Mouse (Mus musculus) neural tube, embryonic 14.5 days (tissue): Measurements from ENCODE around the gene Ssrp1. TPM values are rescaled to one million over a fixed set of nuclear protein-coding genes. Genes with fewer than 3 reads are reported as not detected.

Experiments
- ATAC-seq: fragments of 200-750 bp; cut with Nextera tagmentation; 2 replicates; pipeline ENCODE4 v1.8.0; 2017; ENCODE audit warnings: low read depth, mild to moderate bottlenecking, moderate TSS enrichment, moderate library complexity
- H3K27ac ChIP-seq: fragments of 300-500 bp; sonication (generic); 2 replicates; pipeline ENCODE4 v1.5.1; 2014; ENCODE audit warnings: low read depth, mild to moderate bottlenecking, control low read depth, low read length, moderate library complexity, mixed read lengths
- H3K27me3 ChIP-seq: fragments of 300-500 bp; sonication (generic); 2 replicates; pipeline ENCODE4 v1.6.1; 2014; ENCODE audit warnings: low read length; ENCODE audit not compliant: control insufficient read depth, insufficient read depth
- H3K36me3 ChIP-seq: fragments of 300-500 bp; sonication (generic); 2 replicates; pipeline ENCODE4 v1.6.1; 2014; ENCODE audit warnings: low read length, mixed read lengths; ENCODE audit not compliant: control insufficient read depth, insufficient read depth
- H3K4me1 ChIP-seq: fragments of 300-500 bp; sonication (generic); 2 replicates; pipeline ENCODE4 v1.6.1; 2014; ENCODE audit warnings: low read length; ENCODE audit not compliant: control insufficient read depth, insufficient read depth
- H3K4me2 ChIP-seq: fragments of 300-500 bp; sonication (generic); 2 replicates; pipeline ENCODE4 v1.6.1; 2014; ENCODE audit warnings: mild to moderate bottlenecking, low read depth, low read length, control low read depth
- H3K4me3 ChIP-seq: fragments of 300-500 bp; sonication (generic); 2 replicates; pipeline ENCODE4 v1.5.1; 2014; ENCODE audit warnings: low read depth, low read length, control low read depth, mixed read lengths
- H3K9ac ChIP-seq: fragments of 300-500 bp; sonication (generic); replicated peaks from 2 replicates; pipeline ENCODE4 v1.6.1; 2014; ENCODE audit warnings: low read depth, mild to moderate bottlenecking, control low read depth, low read length, mixed read lengths
- H3K9me3 ChIP-seq: fragments of 300-500 bp; sonication (generic); 2 replicates; pipeline ENCODE4 v1.6.1; 2016; ENCODE audit warnings: low read length; ENCODE audit not compliant: control insufficient read depth
- WGBS: fragments of 180-500 bp; shearing (Covaris S2); extraction: QIAGEN DNeasy Blood & Tissue Kit; methylation state at CpG from one replicate; pipeline ENCODE4 v1.1.7; 2014; 5-methylcytosine and 5-hydroxymethylcytosine counted together
- polyA plus RNA-seq: library from polyadenylated mRNA; unstranded; fragments of >200 nt; fragmentation: Nextera tagmentation; extraction: Ambion mirVana; gene quantifications from 2 replicates; pipeline ENCODE4 v1.2.1, GENCODE M21; 2014

Ssrp1 gene
- polyA plus RNA-seq, 1 experiment from 2014 or later = 152 TPM

DNA sequence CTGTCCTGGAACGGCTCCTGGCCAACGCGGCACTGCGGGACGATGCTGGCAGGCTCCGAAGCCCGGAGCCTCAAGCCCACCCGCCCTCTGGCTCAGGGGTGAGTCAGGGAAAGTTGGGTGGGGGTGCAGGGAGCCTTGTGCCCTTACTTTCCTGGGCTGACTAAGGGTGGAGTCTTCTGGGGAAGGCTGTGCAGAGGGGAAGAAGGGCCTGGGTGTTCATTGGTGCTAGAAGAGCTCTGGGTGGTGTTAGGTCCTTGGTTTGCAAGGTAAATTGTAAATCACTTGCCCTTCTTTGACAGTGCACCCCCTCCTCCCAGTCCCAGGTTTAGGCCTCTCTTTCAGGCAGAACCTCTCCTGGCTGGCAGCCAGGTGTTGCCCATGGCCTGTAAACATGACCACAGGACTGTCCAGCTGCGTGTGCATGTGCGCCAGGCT is 24.1 kb downstream of the Ssrp1 start:
- H3K4me3 ChIP-seq = no peak overlapping the region

DNA sequence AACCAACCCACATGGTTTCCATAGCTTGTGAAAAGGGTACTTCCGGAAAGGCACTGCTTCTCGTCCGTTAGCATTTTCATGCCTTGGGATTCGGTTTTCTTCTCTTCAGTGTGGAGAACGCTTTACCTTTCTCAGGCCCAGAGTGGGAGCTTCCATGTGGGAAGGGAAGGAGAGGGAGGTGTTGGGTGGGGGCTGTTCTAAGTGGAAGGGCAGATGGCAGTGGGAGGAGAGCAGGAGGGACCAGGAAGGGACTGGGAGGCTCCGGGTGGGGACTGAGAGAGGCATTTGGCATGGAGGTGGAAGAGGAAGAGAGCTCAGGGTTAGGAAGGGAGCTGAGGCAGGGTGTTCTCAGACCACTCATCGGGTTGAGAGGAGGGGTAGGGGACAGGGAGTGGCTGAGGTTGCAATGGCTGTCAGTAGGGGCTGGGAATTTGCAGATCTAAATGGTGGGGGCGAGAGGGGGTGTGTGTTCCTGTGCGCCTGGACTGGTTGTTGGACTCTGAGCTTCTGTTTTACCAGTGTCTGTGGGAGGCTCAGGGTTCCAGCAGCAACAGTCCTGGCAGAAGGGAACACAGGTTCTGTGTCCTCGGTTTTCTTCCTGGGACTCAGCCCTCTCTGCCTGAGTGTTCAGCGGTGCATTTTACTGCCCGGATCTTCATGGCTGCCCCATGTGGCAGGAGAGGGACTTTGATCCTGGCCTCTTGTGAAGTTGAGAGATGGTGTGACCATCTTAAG is 28.3 kb downstream of the Ssrp1 start:
- Histone ChIP-seq H3K36me3 (peaks cover 26% of the 10 kb centered on the region), H3K27me3 (no peaks in the 10 kb centered on the region), H3K4me1 (peaks cover 5% of the 10 kb centered on the region), H3K9me3 (no peaks in the 10 kb centered on the region), H3K4me3 (no peak overlapping the region), H3K4me2 (no peak overlapping the region), H3K27ac (no peak overlapping the region), H3K9ac (no peak overlapping the region)
- 80% methylated on average over 12 of the region's 12 CpGs for WGBS
- no peak for ATAC-seq

More for the DNA sequence above, 24.1 kb downstream of the Ssrp1 start:
- WGBS = 32% methylated on average over 10 of the region's 10 CpGs
- no peak overlapping the region for H3K9ac ChIP-seq
- H3K9me3 ChIP-seq = no peaks in the 10 kb centered on the region
- 0 out of 2 replicates have a peak overlapping the region, but pooled peaks have one; percentile 14 for H3K4me2 ChIP-seq
- H3K27me3 ChIP-seq = no peaks in the 10 kb centered on the region
- peaks cover 41% of the 10 kb centered on the region for H3K36me3 ChIP-seq
- H3K4me1 ChIP-seq = peaks cover 5% of the 10 kb centered on the region
- H3K27ac ChIP-seq = no peak overlapping the region
- peak; percentile 36; the same call in 1 of the 2 replicates for ATAC-seq

DNA sequence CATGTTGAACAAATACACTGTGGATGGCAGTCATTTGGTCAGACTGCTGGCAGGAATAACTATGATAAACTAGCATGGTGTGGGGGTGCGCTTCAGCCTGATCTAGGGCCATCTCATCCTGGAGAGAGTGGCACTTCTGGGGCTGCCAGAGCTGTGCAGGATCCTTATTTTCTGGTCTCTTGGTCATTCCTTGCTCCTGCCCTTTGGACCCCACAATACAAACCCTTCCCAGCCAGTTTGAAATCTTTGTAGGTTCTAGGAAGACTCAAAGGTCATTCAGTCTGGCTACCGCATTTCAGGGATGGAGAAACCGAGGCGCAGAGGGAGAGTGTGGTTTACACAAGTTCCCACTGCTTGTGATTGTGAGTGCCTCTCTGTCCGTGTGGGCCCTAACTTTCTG is 29.9 kb downstream of the Ssrp1 start:
- Histone ChIP-seq H3K4me1 (no peaks in the 10 kb centered on the region), H3K4me3 (no peak overlapping the region), H3K36me3 (peaks cover 32% of the 10 kb centered on the region), H3K4me2 (no peak overlapping the region), H3K27ac (no peak overlapping the region), H3K9me3 (no peaks in the 10 kb centered on the region), H3K27me3 (no peaks in the 10 kb centered on the region), H3K9ac (no peak overlapping the region)
- ATAC-seq = no peak
- WGBS = 95% methylated on average over 5 of the region's 5 CpGs

DNA sequence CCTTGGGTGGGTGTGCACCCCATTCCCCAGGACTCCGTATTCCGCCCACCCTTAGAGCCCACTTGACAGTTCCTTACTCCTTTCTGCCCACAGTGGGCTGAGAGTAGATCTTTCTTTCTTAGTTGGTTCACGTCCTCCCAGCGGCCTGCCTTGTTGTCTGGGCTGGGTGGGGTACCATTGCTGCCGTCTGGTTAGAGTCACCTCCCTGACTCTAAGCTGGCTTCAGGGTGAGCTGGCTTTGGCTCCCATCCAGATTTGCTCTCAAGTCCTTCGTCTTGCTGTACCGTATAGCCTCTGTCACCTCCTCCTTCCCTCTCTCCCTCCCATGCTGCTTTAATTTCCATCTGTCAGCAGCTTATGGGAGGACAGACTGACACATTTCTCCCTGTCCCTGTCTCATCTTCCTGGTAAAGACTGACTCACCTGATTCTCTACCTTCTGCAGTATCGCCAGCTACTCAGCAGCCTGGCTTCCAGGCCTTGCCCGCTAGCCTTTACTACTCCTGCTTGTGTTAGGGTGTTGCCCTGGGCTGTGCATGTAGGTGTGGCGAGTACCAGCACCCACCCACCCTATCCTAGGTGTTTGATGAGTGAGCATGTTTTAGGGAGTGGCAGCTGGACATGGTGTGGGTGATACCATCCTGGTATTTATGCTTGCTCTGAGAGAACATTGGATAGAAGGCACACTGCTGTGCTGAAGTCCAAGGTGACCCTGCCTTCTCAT is 31.0 kb downstream of the Ssrp1 start:
- Histone ChIP-seq H3K27me3 (no peaks in the 10 kb centered on the region), H3K36me3 (peaks cover 28% of the 10 kb centered on the region), H3K9me3 (no peaks in the 10 kb centered on the region), H3K4me2 (no peak overlapping the region), H3K27ac (no peak overlapping the region), H3K4me1 (no peaks in the 10 kb centered on the region), H3K4me3 (no peak overlapping the region), H3K9ac (no peak overlapping the region)
- no peak for ATAC-seq
- 73% methylated on average over 10 of the region's 10 CpGs for WGBS

DNA sequence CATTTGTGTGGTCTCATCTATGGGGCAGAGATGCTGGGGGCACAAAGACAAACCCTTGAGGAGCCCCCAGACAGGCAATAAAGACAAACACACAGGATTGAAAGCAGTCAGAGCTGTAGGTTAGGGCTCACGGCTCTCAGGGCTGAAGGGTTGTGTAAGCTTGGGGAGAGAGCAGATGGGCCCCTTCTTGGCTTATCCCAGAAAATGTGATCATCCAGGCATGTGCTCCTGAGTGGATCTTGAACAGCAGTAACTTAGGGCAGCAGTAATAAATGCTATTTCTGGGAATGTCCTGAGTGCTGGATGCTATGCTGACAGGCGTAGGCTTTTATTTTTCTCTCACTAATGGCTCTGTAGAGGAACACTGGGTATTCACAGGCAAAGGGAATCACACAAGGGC is 31.6 kb downstream of the Ssrp1 start:
- no peak overlapping the region for H3K9ac ChIP-seq
- H3K27ac ChIP-seq = no peak overlapping the region
- no peaks in the 10 kb centered on the region for H3K9me3 ChIP-seq
- ATAC-seq = no peak
- H3K36me3 ChIP-seq = peaks cover 25% of the 10 kb centered on the region
- 82% methylated on average over 2 of the region's 2 CpGs for WGBS
- no peaks in the 10 kb centered on the region for H3K27me3 ChIP-seq
- no peaks in the 10 kb centered on the region for H3K4me1 ChIP-seq
- no peak overlapping the region for H3K4me3 ChIP-seq
- no peak overlapping the region for H3K4me2 ChIP-seq

DNA sequence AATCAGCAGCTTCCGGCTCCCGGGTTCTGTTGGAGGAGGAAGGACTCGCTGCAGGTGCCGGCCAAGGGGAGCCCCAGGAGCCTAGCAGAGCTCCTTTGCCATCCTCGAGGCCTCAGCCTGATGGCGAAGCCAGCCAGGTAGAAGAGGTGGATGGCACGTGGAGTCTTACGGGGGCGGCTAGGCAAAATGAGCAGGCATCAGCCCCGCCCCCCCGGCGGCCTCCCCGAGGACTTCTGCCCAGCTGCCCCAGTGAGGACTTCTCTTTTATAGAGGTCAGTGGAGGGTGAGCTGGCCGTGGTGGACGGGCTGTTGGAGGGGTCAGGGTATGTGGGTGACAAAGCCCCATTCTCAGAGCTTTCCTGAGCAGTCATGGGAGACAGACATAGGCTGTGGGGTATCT is 33.1 kb downstream of the Ssrp1 start:
- Histone ChIP-seq H3K36me3 (peaks cover 20% of the 10 kb centered on the region), H3K4me2 (no peak overlapping the region), H3K4me3 (no peak overlapping the region), H3K9ac (no peak overlapping the region), H3K9me3 (no peaks in the 10 kb centered on the region), H3K4me1 (no peaks in the 10 kb centered on the region), H3K27ac (no peak overlapping the region), H3K27me3 (no peaks in the 10 kb centered on the region)
- 74% methylated on average over 15 of the region's 15 CpGs for WGBS
- peak; percentile 42; the same call in 1 of the 2 replicates for ATAC-seq

DNA sequence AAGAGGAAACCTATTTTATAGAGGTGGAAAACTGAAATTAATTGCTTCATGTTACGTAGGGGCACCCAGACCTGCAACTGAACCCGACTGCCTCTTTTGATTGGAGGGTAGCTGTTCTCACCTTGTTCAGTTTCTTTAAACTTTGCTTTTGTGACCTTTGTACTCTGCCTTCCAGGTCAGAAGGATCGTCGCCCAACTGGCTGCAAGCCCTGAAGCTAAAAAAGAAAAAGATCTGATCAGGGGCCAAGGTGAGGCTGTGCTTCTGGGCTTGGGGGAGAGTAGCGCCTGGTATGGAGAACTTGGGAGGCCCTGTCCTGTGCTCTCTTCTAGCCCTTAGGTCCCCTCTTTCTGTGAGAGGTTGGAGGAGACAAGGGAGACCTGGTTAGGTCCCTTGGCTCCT is 34.9 kb downstream of the Ssrp1 start:
- H3K27ac ChIP-seq = no peak overlapping the region
- H3K4me2 ChIP-seq = no peak overlapping the region
- no peaks in the 10 kb centered on the region for H3K4me1 ChIP-seq
- no peak overlapping the region for H3K4me3 ChIP-seq
- ATAC-seq = no peak
- no peaks in the 10 kb centered on the region for H3K27me3 ChIP-seq
- H3K9ac ChIP-seq = no peak overlapping the region
- peaks cover 20% of the 10 kb centered on the region for H3K36me3 ChIP-seq
- H3K9me3 ChIP-seq = no peaks in the 10 kb centered on the region
- WGBS = 94% methylated on average over 5 of the region's 5 CpGs

DNA sequence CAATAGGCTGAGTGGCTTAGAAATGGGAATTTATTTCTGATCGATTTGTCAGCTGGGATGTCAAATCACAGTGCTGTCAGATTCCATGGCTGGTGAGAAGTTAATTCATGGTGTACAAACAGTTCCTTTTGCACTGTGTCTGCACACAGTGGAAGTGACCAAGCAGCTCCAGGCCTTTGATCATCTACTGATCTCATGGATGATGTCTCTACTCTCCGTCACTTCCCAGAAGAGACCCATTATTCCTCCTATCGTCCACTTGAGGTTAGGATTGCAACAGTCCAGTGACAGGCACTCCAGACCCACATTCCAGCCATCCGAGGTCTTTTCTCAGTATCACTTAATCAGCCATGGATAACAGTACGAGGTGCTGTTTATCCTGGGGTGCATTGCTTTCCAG is 36.7 kb downstream of the Ssrp1 start:
- Histone ChIP-seq H3K9ac (no peak overlapping the region), H3K27ac (no peak overlapping the region), H3K4me3 (no peak overlapping the region), H3K4me2 (no peak overlapping the region), H3K9me3 (no peaks in the 10 kb centered on the region), H3K36me3 (peaks cover 20% of the 10 kb centered on the region), H3K27me3 (no peaks in the 10 kb centered on the region), H3K4me1 (no peaks in the 10 kb centered on the region)
- WGBS = 92% methylated on average over 5 of the region's 5 CpGs
- ATAC-seq = no peak
